Mouse (Mus musculus): Measurements from ENCODE around the gene Acadl. TPM values are rescaled to one million over a fixed set of nuclear protein-coding genes. Genes with fewer than 3 reads are reported as not detected.
A peak's percentile ranks its signal among the peaks of the same experiment; 100 is the strongest.

Gene Acadl
- total RNA-seq, 2 experiments from 2014 or later: 1,242 to 1,246 TPM

DNA sequence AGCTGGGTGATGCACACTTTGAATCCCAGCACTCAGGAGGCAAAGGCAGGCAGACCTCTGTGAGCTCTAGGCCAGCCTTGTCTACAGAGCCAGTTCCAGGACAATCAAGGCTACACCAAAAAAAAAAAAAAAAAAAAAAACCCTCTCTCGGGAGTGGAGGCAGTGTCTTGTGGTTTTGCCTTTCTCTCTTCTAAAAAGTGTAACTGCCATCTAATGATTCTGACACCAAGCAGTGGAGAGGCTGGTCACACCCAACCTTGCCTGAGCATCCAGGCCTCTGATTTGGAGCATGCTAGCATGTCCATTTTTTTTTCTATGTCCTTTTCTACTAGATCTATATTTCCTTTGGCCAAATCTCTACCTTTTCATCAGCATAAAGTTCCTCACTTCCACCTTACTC lies 23.9 kb downstream of the Acadl start:
- DNase-seq: no peak

DNA sequence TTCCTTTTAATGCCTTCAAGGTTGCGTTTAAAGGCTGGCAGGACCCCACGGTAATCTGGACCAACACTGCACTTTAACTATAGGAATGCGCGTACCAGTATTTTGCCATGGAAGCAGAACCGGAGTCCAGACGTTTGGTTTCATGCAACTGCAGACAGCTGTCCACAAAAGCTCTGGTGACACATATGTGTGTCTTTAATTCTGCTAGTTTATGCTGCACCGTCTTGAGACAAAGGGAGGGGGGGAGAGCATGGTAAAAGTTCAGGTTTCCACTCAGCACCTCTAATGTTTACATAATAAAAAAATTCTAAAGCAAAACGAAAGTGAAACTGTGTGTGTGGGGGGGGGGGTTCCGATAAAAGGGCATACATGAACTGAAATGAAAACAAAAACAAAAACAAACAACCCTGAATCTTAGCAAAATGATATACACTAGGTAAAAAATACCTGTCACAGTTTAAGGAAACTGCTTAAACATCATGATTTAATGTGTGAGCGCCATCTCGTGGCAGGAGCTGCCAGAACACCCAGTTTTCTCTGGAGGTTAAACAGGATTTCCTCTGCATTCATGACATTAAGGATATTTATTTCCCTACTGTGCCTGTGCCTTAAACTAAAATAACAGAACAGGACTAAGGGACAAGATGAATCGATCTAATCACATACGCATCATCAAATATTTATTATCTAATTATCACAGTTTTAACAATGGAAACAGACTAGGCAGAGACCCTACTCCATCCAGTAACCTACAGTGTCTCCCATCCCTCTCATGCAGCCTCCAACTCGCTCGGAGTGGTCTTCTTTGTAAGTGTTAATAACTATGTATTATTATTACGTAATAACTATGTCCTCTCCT lies 24.7 kb downstream of the Acadl start:
- peak; percentile 83 for DNase-seq

DNA sequence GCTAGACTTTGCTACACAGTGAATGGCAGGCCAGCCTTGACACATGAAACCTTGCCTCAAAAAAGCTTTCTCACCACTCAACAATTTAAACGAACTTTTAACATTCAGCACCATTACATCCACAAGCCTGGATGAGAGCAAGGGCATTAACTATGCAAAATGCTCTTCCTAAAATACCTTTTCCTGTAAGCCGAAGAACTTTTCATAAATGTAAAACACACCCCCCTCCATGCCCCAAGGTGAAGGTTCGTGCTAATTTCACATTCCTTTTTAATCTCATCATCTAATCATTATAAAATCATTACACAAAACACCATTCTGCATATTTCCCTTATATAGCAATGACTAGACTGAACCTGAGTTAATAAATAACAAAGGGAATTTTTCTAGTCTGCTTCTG lies 25.9 kb downstream of the Acadl start:
- no peak for DNase-seq

DNA sequence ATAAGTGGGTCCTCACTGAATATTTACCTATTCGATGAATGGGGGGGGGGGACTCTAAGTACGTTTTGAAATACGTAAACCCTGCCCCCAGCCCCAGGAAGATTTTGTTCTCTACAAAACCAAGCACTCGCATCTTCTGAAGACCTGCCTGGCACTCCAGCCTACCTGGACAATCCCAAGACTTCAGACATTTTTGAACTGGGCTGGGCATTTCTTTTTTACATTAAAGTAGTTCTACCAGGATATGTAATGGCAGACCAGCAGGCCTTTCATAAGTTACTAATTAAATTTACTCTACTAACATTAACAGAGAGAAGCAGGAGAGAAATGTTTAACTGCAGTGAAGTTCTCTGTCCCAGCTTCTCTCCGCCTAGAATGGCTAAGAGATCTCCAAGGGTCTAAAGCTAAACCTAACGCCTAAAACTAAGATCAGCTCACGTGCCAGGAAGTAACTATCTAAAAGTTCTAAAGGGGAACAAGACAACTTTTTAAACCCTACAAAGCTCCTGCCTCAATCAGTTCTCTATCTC lies 30.4 kb downstream of the Acadl start:
- DNase-seq: no peak

DNA sequence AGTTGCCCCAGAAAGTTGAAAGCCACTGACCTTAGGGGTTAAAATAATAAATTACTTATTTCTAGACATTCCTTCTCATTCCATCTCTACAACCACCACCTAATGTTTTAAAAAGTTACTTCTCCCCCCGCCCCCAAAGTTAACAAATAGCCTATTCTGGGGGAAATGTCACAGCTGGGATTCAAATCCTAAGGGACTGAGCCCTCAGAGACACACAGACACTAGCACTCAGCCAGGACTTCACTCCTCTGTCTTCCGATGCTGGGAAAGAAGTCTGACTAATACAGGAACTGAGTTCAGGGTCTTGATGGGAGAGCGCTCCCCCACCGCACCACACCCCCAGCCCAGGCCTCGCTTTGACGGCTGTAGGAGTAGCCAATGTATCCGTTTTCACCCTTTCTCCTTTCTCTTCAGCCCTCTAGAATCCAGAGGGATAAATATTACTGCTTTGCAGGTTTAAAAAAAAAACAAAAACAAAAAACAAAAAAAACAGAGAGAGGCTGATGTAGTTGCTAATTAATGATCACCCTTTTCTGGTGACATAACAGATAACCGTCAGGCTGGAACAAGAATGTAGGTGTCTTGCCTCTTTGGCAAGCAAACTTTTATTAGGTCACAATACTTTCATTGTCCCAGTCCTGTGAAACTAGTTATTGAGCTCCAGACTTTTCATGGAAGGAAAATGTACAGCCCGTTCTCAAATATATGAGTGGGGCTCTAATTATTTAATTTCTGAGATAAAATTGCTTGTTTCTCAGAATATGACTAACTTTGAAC lies 31.1 kb downstream of the Acadl start:
- no peak for DNase-seq

DNA sequence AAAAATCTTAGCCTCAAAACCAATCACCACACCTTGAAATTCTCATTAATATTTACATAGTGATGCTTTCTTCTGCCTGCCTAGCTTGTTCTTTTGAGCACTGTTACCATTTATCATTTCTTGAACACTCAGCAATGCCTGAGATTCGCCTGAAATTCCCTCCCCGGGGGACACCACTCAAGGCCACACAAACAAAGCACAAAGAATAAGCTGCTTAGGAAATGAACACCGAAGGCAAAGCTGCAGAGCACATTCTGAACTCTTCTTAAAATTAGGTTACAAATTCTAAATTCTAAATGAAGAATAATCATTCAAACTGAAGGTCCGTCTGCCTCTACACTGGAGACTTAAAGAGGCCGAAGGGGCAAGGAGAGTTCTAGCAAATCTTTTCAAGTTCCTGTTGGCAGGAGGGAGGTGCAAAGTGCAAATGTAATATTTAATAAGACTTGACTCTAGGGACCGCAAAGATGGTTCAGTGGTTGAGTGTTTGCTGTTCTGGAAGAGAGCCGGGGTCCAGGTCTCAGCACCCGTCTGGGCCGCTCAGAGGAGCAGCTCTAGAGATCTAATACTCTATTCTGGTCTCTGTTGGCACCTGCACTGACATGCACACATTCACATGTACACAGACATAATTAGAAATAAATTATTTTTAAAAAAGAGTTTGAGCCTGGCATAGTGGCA lies 33.5 kb downstream of the Acadl start:
- no peak for DNase-seq

DNA sequence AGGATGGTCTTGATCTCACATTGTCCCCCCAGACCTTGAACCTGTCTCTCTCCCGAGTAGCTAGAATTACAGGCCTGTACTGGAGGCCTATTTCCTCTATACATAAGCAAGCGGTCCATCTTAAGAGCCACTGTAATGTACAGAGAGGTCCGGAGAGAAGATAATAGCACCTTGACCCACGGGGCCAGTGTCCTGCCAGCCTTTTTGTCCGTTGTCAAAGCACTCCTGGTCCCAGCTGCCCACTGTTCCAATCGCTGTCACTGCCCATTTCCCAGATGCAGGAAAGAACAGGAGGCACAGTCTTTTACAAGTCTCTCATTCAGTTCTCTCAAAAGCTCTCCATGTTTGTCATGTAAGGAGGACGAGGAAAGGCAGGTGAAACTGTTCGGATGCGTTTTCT lies 41.1 kb downstream of the Acadl start:
- DNase-seq: no peak

DNA sequence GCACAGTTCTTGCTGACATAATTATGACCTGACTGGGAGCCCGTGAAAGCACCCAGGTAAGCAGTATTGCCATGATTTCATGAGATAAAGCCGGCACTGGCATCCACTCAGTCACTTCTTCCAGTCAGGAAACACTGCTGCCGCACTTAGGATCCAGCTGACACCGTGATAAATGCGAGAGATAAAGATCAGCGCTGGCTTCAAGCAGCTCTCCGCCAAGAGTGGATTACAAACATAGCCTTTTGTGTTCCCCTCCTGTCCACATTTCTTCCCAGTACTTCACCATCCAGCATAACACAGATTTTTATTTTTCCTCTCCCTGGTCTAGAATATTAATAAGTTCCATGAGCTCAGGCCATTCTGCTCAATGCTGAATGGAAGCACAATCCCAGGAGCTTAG lies 42.8 kb downstream of the Acadl start:
- DNase-seq: no peak

DNA sequence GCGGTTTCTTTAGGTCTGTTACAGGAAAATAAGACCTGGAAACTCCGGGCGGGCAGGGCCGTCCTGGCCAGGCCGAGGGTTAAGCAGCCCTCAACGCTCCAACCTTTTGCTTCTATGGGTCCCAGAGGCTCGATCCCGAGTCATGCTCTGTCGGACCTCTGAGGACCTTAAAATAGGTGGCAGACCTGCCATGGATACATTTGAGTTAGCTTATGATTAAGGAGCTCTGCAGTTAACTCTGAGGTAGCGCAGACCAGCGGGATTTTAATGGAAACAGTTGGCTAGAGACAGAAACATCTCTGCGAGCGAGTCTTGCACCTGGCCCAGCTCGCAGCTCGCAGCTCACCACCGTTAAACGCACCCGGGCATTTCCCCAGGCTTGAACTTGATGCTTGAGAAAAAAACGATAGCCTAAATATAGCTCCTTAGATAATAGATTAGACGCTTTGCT lies 45.2 kb downstream of the Acadl start:
- DNase-seq: no peak

DNA sequence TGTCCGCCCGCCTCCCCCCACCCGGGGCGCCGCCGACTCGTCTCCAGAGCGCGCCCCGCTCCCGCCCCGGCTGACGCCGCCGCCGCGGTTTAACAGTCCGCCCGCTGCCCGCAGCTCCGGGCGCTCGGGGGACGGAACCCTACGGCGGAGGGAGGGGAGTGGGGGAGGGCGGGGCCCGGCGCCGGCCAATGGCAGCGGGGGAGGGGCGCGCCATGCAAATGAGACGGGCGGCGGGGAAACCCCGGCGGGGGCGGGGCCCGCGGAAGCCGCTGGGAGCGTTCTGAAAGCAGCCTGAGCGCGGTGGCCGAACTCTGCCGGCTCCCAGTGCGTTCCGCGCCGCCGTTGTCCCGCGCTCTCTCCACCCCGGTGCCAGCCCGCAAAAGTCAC lies 45.6 kb downstream of the Acadl start, which contains the start of gene Kansl1l:
Gene Kansl1l (minus strand): TSS at position 110 of the 387 bp plus-strand sequence.
- peak; percentile 97 for DNase-seq

DNA sequence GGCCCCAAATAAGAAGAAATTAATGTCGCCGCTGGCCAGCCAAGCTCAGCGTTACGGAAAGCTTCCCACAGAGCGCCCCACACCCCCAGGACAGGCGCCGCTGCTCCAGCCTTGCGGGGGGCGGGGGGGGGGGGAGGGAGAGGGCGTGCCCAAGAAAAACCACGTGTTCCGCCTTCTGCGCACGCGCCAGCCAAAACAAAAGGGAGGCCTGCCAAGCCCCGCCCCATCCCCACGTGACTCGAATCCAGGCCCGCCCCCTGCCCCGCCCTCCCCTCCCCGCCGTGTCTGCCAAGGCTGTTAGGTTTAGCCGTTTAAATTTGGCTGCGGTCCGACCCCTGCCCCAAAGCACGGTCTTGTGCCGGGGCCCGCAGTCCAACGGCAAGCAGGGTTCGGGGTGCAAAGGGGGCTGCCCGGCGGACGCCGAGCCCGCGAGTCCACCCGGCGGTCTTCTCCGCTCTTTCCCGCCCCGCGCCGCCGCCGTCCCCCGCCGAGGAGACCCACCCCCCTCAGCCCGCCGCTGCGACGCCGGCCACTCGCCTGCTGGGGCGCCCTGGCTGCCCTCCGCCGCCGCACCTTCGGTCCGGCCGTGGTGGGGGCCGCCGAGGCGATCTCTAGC lies 46.1 kb downstream of the Acadl start:
- DNase-seq: peak; percentile 98

DNA sequence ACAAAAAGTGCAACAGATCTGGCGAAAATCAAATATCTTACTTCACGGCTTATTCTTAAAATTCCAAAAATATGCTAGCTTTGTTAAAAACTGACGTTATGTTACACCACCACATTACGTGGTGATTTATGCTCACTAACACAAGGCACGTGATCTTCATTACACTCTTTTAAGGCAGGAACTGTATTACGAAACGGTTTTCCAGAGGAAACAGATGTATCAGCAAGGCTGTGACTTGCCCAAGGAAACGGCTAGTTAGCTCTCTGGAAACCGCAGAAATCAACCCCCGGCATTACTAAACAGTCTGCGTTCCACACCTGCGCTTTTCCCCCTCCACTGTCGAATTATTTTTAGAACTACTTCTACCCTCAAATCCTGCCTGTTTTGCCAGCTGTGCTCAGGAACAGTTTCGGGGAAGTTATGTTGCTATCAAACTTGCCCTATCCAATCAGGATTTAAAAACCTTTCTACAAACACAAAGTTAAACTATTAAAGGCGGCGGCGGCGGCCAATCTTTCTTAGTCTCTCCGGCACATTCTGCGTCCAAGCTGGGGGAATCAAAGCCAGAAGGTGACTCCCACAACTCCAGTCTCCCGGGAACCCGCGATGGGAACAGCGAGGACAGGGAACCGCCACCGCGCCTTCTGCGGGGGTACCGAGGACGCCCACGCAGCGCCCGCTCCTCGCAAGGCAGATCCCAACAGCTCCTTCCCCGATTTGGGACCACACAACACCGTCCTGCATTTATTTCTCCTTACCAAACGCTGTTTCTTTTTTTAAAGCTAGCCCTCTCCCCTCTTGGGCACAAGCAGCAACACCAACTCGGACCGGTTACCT lies 46.9 kb downstream of the Acadl start:
- DNase-seq: peak; percentile 72

DNA sequence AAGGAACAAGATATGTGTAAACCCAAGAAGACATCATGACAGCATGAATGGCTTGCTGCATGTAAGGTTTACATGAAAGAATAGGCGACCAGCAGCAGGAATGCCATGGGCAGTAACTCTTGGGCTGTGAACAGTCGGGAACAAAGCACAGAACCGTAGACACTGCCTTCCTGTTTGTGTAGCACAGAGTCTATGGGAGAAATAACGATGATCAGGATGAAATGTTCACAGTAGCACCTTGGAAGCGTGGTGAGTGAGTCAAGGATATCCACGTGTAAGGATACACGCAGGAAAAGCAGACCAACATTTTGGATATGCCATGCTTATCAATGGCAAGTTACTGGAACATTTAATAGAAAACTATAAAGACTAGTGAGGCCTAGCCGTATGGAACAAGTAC lies 48.3 kb downstream of the Acadl start:
- no peak for DNase-seq

DNA sequence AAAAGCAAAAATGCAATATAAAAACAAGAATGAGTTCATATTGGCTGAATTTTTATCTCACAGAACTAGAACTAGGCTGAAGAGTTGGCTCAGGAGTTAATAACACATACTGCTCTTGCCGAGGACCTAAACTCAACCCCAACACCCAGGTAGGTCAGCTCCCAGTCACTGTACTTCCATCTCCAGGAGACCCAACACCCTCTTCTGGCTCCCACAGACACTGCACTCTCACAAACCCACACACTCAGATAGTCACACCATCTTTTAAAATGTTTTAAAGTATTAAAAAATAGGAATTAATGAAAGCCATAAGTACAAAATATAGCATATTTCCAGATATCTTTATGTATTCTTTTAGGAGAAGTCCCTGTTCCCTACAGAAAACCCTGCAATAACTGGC lies 49.9 kb downstream of the Acadl start:
- no peak for DNase-seq

DNA sequence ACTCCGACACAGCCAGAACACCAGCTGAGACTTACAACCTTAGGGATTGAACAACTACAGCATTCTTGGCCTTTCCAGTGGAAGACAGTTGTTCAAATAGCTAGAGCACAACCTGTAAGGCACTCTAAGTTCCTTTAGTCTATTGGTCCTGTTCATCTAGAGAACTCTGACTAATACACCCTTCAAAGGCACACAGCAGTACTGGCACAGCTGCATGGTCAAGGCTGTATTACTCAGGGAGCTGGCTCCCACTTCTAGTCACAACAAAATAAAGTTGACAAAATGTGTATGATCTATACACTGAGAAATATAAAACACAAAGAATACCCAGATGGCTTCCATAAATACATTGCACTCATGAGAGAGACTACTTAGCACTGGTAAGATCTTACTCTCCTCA lies 56.3 kb downstream of the Acadl start:
- no peak for DNase-seq

DNA sequence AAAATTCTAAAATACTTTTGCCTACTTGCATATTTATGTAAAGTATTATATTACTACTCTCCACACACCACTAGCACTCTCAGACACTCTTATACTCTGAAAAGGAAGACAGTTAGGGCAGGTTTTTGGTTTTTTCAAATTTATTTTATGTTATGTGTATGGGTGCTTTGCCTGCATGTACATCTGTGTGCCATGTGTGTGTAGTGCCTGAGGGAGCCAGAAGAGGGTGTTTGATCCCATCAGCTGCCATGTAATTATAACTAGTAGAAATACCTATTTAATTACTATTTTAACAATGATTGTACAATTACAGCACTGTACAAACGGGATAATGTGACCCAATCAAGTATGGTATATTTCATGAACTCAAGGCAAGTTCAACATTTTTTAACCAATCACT lies 57.7 kb downstream of the Acadl start:
- DNase-seq: no peak

DNA sequence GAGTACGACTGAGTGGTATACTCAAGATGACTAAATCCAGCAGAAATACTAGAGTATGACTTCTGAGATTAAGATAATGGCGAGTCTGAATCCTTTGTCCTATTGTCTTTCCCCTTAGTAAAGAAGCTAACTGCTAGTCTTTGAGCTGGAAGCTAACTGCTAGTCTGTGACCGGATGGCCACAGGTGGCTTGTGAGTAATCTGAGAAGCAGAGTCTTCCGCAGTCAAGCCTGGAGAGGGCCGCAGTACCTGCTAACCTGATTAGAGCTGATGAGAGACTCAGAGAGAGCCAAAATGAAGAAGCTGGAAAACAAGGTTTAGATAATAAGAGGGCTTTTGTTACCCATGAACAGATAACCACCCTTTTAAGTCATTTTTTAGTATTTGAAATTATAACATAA lies 58.4 kb downstream of the Acadl start:
- no peak for DNase-seq

DNA sequence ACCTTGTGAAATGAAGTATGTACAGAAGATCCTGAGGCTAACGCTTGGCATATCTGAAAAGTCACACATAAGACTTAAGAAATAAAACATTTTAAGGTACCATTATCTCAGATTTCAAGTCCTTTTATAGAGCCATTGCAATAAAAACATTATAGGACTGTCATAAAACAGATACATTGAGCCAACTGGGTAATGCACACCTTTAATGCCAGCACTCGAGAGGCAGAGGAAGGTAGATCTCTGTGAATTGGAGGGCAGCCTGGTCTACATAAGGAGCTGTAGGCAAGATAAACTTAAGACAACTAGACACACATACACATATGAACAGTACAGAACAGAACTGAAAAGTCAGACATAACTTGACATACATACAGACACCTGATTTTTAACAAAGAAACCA lies 65.1 kb downstream of the Acadl start:
- no peak for DNase-seq

DNA sequence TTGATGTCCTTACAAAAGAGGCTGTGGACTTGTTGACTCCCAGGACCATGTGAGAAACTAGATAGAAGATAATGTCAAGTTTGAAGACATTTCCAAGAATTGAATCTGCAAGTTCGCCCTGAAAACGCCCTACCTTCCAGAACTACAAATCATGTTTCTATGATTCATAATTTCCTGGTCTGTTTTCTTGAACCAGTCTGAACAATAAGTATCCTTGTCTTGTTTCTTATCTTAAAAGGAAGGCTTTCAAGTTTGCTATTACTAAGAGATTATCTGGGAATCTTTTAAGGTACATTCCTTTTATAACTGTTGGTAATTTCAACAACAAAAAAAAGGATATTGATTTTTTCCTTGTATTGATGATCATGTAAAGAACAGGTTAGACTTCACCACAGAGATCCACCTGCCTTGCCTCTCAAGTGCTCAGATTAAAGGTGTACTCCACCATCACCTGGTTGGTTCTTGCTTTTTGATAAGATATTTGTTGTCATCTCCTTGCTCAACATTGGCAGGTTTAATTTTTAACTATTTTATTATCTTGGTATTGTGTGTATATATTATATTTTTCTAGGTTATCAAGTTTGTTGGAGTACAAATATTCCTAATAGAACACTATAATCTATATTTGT lies 70.1 kb downstream of the Acadl start:
- DNase-seq: no peak

DNA sequence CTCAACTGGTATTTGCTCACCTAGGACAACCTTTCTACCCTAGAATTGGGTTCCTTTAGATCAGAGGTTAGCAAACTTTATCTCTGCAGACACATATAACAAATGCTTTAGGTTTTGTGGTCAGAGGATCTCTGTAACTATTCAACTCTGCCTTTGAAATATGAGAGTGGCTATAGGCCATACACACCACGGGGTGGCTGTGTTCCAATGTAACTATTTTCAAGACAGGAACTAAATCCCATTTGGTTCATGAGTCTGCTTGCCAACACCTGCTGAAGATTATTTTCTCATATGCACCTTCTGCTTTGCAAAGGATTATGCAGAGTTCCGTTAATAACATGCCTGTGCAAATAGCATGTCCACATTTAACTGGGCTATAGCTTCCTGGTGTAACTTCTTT lies 80.8 kb downstream of the Acadl start:
- no peak for DNase-seq

DNA sequence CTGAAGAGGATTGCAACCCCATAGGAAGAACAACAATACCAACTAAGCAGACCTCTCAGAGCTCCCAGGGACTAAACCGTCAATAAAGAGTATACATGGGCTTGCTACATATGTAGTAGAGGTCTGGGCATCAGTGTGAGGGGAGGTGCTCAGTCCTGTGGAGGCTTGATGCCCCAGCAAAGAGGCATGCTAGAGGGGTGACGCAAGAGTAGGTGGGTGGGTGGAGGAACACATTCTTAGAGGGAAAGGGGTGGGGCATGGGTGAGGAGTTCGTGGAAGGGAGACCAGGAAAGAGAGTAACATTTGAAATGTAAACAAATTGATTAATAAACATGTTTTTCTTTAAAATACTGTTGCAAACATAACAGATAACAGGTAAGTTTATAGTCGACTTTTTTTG lies 82.0 kb downstream of the Acadl start:
- no peak for DNase-seq
